Mouse (Mus musculus): ENCODE measurements around the gene Atf7. TPM values are rescaled to one million over a fixed set of nuclear protein-coding genes. Genes with fewer than 3 reads are reported as not detected.

Atf7 gene
- polyA plus RNA-seq, 1 experiment from 2014 or later = 43.5 TPM

- WGBS = 75% methylated on average over 4 of the region's 4 CpGs
- Histone ChIP-seq H3K36me3 (ENCODE audit: insufficient read depth) (peaks cover 52% of the 10 kb centered on the region), H3K9ac (no peak overlapping the region), H3K9me3 (ENCODE audit: low read depth, low read length) (no peaks in the 10 kb centered on the region), H3K4me1 (ENCODE audit: insufficient read depth) (0 out of 2 replicates have a peak, but pooled peaks cover 4% of the 10 kb centered on the region), H3K27ac (ENCODE audit: low read depth) (no peak overlapping the region), H3K27me3 (ENCODE audit: insufficient read depth, low read length) (no peaks in the 10 kb centered on the region), H3K4me2 (no peak overlapping the region), H3K4me3 (ENCODE audit: low read depth, low read length) (no peak overlapping the region)
- no peak for ATAC-seq (ENCODE audit: insufficient read depth)
- no peak for DNase-seq
- no peak for TF ChIP-seq CTCF (IDR thresholded peaks at IDR 0.05; ENCODE audit: low read depth)
These were observed 103.8 kb downstream of the Atf7 start for GRCm38 (mm10) chr15:102521480-102521879.

DNA sequence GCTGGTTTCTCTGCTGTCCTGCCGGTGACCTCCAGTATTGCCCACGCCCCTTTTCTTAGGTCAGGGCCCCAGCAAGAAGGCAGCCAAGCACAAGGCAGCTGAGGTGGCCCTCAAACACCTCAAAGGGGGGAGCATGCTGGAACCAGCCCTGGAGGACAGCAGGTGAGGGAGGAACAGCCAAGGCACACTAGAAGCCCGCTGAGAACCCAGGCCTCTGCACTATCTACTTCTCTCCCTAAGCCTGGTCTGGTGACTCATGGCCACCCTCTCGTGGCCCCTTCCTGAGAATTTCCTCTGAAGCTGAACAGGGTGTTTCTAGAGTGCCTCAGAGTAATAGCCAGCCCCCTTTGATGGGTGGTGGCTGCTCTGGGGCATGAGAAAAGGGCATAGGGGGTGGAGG, 104.8 kb downstream of the Atf7 start:
- 69% methylated on average over 4 of the region's 4 CpGs for WGBS
- Histone ChIP-seq H3K4me1 (ENCODE audit: insufficient read depth) (peaks cover 9% of the 10 kb centered on the region), H3K9ac (no peak overlapping the region), H3K4me3 (ENCODE audit: low read depth, low read length) (no peak overlapping the region), H3K4me2 (no peak overlapping the region; the same call in 1 of the 2 replicates), H3K36me3 (ENCODE audit: insufficient read depth) (peaks cover 45% of the 10 kb centered on the region), H3K27me3 (ENCODE audit: insufficient read depth, low read length) (no peaks in the 10 kb centered on the region), H3K9me3 (ENCODE audit: low read depth, low read length) (no peaks in the 10 kb centered on the region), H3K27ac (ENCODE audit: low read depth) (no peak overlapping the region)
- ATAC-seq (ENCODE audit: insufficient read depth) = no peak
- DNase-seq = no peak
- no peak for TF ChIP-seq CTCF (IDR thresholded peaks at IDR 0.05; ENCODE audit: low read depth)

DNA sequence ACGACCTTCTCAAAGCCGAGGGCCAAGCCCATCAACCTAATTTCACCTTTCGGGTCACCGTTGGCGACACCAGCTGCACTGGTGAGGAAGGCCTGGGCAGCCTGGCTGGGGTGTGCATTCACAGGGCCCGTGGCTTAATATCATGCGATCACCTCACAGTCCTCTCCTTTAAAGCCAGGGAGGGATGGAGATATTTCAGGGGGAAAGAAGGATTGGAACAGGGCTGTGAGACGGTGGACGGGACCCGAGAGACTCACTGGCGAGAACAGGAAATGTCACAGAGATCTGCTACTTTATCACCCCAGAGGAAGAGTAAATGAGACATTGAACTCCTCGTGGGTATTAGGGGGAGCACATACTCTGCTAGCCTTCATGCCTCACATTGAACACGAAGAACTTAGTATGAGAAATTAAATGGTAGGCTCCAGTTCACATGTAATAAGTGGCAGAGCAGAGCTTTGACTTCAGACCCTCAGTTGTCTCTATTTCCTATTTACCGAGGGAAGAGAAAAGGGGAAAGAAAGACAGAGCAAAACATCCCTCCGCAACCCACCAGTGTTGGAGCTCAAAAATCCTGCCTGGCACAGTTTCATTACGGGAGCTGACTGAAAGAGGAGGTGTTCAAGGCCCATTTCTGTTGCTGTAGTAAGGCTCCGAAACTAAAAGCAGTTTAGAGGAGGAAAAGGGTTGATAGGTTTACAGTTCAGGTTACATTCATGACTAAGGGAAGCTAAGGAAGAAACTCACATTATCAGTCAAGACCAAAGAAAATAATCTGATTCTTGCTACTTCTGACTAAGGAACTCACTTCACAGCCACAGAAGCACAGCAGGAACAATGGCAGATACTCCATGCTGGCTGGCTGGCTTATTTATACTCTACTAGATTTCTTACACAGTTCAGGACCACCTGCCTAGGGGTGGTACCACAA, 105.8 kb downstream of the Atf7 start:
- peaks cover 39% of the 10 kb centered on the region for H3K36me3 ChIP-seq (ENCODE audit: insufficient read depth)
- H3K27me3 ChIP-seq (ENCODE audit: insufficient read depth, low read length) = no peaks in the 10 kb centered on the region
- H3K4me2 ChIP-seq = peak overlapping the region; percentile 91
- DNase-seq = no peak
- H3K9me3 ChIP-seq (ENCODE audit: low read depth, low read length) = no peaks in the 10 kb centered on the region
- peak overlapping the region; percentile 67 for H3K4me3 ChIP-seq (ENCODE audit: low read depth, low read length)
- no peak for TF ChIP-seq CTCF (IDR thresholded peaks at IDR 0.05; ENCODE audit: low read depth)
- H3K4me1 ChIP-seq (ENCODE audit: insufficient read depth) = peaks cover 10% of the 10 kb centered on the region
- H3K27ac ChIP-seq (ENCODE audit: low read depth) = peak overlapping the region; percentile 99
- no peak for ATAC-seq (ENCODE audit: insufficient read depth)
- 49% methylated on average over 17 of the region's 17 CpGs for WGBS
- peak overlapping the region; percentile 74 for H3K9ac ChIP-seq

- H3K27ac ChIP-seq (ENCODE audit: low read depth) = peak overlapping the region; percentile 99
- DNase-seq (no peak), ATAC-seq (ENCODE audit: insufficient read depth) (no peak; the same call in 1 of the 2 replicates)
- TF ChIP-seq CTCF (IDR thresholded peaks at IDR 0.05; ENCODE audit: low read depth) = no peak
- no peaks in the 10 kb centered on the region for H3K9me3 ChIP-seq (ENCODE audit: low read depth, low read length)
- peaks cover 10% of the 10 kb centered on the region for H3K4me1 ChIP-seq (ENCODE audit: insufficient read depth)
- H3K9ac ChIP-seq = peak overlapping the region; percentile 74
- peak overlapping the region; percentile 91 for H3K4me2 ChIP-seq
- peaks cover 33% of the 10 kb centered on the region for H3K36me3 ChIP-seq (ENCODE audit: insufficient read depth)
- H3K4me3 ChIP-seq (ENCODE audit: low read depth, low read length) = peak overlapping the region; percentile 67
- WGBS = 8% methylated on average over 9 of the region's 9 CpGs
- H3K27me3 ChIP-seq (ENCODE audit: insufficient read depth, low read length) = no peaks in the 10 kb centered on the region
These were observed 106.4 kb downstream of the Atf7 start for GRCm38 (mm10) chr15:102518859-102519201.

DNA sequence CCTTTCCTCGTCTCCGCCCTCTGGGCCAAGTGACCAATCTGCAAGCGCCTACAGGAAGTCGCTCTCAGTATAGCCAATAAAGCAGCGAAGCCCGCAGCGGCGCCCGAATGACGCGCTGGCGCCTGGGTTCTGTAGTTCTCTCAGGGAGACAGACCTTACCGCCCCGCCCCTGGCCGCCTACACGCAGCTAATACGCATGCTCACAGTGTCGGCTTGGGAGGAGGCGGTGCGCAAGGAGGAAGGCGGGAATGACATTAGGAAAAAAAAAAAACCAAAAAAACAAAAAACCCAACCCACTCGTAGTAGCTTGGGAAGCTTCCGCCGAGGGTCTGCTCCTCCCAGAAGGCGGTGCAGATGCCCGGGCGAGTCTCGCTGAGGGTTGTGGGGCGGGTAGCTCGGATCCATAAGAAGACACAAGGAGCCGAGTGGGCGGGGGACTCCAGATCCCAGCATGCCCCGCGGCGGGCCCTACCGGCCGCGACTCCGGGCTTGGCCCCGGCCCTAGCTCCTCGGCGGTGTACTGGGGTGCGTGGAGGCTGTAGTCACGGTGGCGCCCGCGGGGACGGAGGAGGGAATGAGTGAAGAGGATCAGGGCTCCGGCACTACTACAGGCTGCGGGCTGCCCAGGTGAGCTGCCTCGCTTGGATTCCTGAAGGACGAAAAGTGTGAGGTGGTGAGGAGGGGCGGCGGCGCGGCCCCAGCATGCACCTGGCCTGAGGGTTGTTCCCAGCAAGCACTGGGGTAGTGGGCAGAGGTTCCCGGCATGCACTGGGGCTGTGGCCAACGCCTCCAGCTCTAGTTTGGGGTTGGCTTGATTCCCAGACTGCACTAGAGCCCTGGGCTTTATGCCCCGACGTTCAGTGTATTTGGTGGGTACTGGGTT, 107.0 kb downstream of the Atf7 start, which contains the start of gene Tarbp2:
Tarbp2 (plus strand) TSS at position 217 of the 883 bp plus-strand sequence.
- ATAC-seq (ENCODE audit: insufficient read depth) (peak; percentile 90), DNase-seq (peak; percentile 100)
- peaks cover 10% of the 10 kb centered on the region for H3K4me1 ChIP-seq (ENCODE audit: insufficient read depth)
- H3K9ac ChIP-seq = peak within 1 kb of the TSS; percentile 74
- WGBS = under 1% methylated on average over 59 of the region's 60 CpGs
- H3K4me3 ChIP-seq (ENCODE audit: low read depth, low read length) = peak within 1 kb of the TSS; percentile 67
- peak within 1 kb of the TSS; percentile 91 for H3K4me2 ChIP-seq
- H3K27ac ChIP-seq (ENCODE audit: low read depth) = peak within 1 kb of the TSS; percentile 99
- no peaks in the 10 kb centered on the region for H3K9me3 ChIP-seq (ENCODE audit: low read depth, low read length)
- H3K36me3 ChIP-seq (ENCODE audit: insufficient read depth) = peaks cover 31% of the 10 kb centered on the region
- no peak for TF ChIP-seq CTCF (IDR thresholded peaks at IDR 0.05; ENCODE audit: low read depth)
- no peaks in the 10 kb centered on the region for H3K27me3 ChIP-seq (ENCODE audit: insufficient read depth, low read length)

GRCm38 (mm10) chr15:102517631-102517975, 107.7 kb downstream of the Atf7 start:
- ATAC-seq (ENCODE audit: insufficient read depth) = no peak
- under 1% methylated on average over 10 of the region's 10 CpGs for WGBS
- H3K27ac ChIP-seq (ENCODE audit: low read depth) = peak overlapping the region; percentile 99

More at GRCm38 (mm10) chr15:102517631-102517975, 107.7 kb downstream of the Atf7 start:
- H3K4me1 ChIP-seq (ENCODE audit: insufficient read depth) = peaks cover 10% of the 10 kb centered on the region
- peaks cover 25% of the 10 kb centered on the region for H3K36me3 ChIP-seq (ENCODE audit: insufficient read depth)
- peak overlapping the region; percentile 72 for H3K9ac ChIP-seq
- peak overlapping the region; percentile 67 for H3K4me3 ChIP-seq (ENCODE audit: low read depth, low read length)
- H3K4me2 ChIP-seq = peak overlapping the region; percentile 91
- no peaks in the 10 kb centered on the region for H3K9me3 ChIP-seq (ENCODE audit: low read depth, low read length)
- TF ChIP-seq CTCF (IDR thresholded peaks at IDR 0.05; ENCODE audit: low read depth) = no peak
- no peaks in the 10 kb centered on the region for H3K27me3 ChIP-seq (ENCODE audit: insufficient read depth, low read length)
- no peak for DNase-seq
